Mouse (Mus musculus) cortical plate, adult 2 months (tissue): ENCODE results near the gene Akap1. TPM values are rescaled to one million over a fixed set of nuclear protein-coding genes. Genes with fewer than 3 reads are reported as not detected.

Experiments
- H3K27ac ChIP-seq: fragments of 200-500 bp; 2 replicates; pipeline ENCODE4 v1.5.1; 2012; ENCODE audit warnings: low read length, control low read depth, inconsistent platforms; ENCODE audit not compliant: insufficient read depth
- H3K4me1 ChIP-seq: fragments of 200-500 bp; 2 replicates; pipeline ENCODE4 v1.6.1; 2011; ENCODE audit warnings: low read length; ENCODE audit not compliant: control insufficient read depth, insufficient read depth
- H3K4me3 ChIP-seq: fragments of 200-500 bp; 2 replicates; pipeline ENCODE4 v1.5.1; 2011; ENCODE audit warnings: mild to moderate bottlenecking, low read length, control low read depth; ENCODE audit not compliant: insufficient read depth
- CTCF ChIP-seq: fragments of 200-500 bp; IDR thresholded peaks from 2 replicates; pipeline ENCODE4 v1.5.1; 2011; ENCODE audit warnings: mild to moderate bottlenecking, control low read depth, low read length; ENCODE audit not compliant: insufficient read depth; ENCODE audit errors: extremely low read depth
- POLR2A ChIP-seq: fragments of 200-500 bp; IDR thresholded peaks from 2 replicates; pipeline ENCODE4 v1.6.1; 2011; ENCODE audit warnings: mild to moderate bottlenecking, low read length, control low read depth; ENCODE audit not compliant: insufficient read depth; ENCODE audit errors: extremely low read depth
- polyA plus RNA-seq: library from polyadenylated mRNA; depleted of rRNA; stranded (reverse); fragments of >200 nt; gene quantifications from 2 replicates; pipeline ENCODE4 v1.2.3, GENCODE M21; 2012

The Akap1 gene
- polyA plus RNA-seq, 1 experiment = 42.3 TPM

GRCm38 (mm10) chr11:88834134-88834533 lies 30.3 kb downstream of the Akap1 start:
- no peak overlapping the region for H3K4me3 ChIP-seq
- no peaks in the 10 kb centered on the region for H3K4me1 ChIP-seq
- no peak for TF ChIP-seq CTCF
- no peak for TF ChIP-seq POLR2A
- H3K27ac ChIP-seq = no peak overlapping the region

DNA sequence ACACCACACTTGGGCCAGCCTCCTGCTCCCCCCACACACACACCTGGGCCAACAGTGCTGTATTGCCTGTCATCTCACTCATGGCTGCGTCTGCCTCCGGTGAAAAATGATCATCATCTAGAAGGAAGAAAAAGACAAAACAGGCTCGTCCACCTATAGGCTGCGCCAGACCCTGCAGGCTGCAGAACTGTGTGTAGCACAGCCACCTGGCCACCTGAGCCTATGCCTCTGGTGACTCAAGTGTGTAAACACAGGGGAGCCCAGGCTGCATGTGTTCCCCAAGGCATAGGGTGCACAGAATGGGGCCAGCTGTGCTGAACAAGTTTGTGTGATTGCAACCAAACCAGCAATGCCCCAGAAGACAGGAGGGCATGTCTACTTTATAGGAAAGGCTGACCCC lies 31.3 kb downstream of the Akap1 start:
- no peaks in the 10 kb centered on the region for H3K4me1 ChIP-seq
- H3K4me3 ChIP-seq = no peak overlapping the region
- H3K27ac ChIP-seq = no peak overlapping the region
- TF ChIP-seq POLR2A (no peak), CTCF (no peak)

- H3K4me3 ChIP-seq = no peak overlapping the region
- TF ChIP-seq POLR2A = no peak
- peak; percentile 49 for TF ChIP-seq CTCF
- H3K4me1 ChIP-seq = no peaks in the 10 kb centered on the region
- H3K27ac ChIP-seq = no peak overlapping the region
These were observed 34.1 kb downstream of the Akap1 start for GRCm38 (mm10) chr11:88830257-88830804.

- Histone ChIP-seq H3K27ac (no peak overlapping the region), H3K4me1 (no peaks in the 10 kb centered on the region), H3K4me3 (no peak overlapping the region)
- TF ChIP-seq POLR2A (no peak), CTCF (peak; percentile 40)
These were observed 35.9 kb downstream of the Akap1 start for GRCm38 (mm10) chr11:88828528-88828927.

- no peak overlapping the region for H3K4me3 ChIP-seq
- H3K27ac ChIP-seq = no peak overlapping the region
- H3K4me1 ChIP-seq = no peaks in the 10 kb centered on the region
- TF ChIP-seq CTCF (no peak), POLR2A (no peak)
These were observed 38.5 kb downstream of the Akap1 start for GRCm38 (mm10) chr11:88825909-88826308.

- Histone ChIP-seq H3K4me3 (no peak overlapping the region), H3K27ac (no peak overlapping the region), H3K4me1 (no peaks in the 10 kb centered on the region)
- TF ChIP-seq POLR2A = no peak
- TF ChIP-seq CTCF = peak; percentile 99
These were observed 41.4 kb downstream of the Akap1 start for GRCm38 (mm10) chr11:88822991-88823390.

DNA sequence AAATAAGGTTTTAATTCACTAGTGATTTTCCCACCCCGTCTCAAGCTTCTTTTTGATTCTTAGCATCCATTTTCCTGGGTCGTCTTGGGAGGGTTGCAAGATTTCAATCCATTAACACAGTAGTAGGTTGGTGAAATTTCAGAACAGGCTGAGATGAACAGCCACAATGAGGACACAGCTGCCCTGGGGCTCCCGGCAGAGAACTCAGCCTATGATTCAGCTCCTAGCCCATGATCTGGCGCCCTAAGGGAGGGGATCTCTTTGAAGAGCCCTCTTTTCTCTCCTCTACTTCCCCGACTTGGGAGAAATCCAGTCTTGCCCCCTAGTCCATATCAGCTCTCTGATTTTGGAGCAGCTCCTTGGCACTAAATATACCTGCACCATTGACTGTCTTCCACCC lies 41.9 kb downstream of the Akap1 start:
- Histone ChIP-seq H3K4me1 (no peaks in the 10 kb centered on the region), H3K27ac (no peak overlapping the region), H3K4me3 (no peak overlapping the region)
- TF ChIP-seq CTCF (no peak), POLR2A (no peak)

DNA sequence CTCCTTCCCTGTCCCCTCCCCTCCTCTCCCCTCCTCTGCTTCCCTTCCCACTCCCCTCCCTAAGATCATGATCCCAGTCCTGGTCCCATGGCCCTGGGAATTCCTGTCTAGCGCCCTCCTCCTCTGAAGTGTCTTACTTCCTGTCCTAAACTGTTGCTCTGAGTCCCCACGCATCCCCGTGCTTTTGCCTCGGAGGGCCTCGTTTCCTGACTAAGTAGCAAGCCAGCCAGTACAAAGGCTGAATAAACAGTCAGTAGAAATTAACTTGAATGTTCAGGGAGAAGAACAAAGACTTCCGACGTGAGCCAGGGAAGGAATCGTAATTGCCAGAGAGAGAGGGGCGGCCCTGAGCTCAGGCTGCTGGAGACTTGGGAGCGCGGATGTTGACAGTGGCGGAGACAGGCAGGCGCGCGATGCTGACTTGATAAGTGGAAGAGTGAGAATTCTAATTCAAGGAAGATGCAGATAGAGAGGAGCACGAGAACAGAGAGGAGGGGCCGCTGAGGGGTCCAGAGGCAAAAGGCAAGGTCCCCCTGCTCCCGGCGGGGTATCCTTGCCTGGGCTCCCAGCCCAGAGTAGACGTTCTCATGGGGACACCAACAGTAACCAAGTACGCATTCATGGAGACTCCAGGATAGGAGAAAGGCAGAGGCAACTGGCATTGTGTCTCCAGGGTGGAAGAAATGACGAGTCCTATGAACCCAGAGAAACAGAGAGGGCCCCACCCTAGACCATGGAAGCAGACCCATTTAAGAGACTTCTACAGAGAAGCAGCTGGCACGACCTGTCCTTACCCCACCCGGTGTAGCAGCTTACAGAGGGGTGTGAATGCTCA lies 43.4 kb downstream of the Akap1 start:
- Histone ChIP-seq H3K27ac (no peak overlapping the region), H3K4me3 (no peak overlapping the region), H3K4me1 (no peaks in the 10 kb centered on the region)
- TF ChIP-seq CTCF = no peak
- TF ChIP-seq POLR2A = no peak

- no peak overlapping the region for H3K4me3 ChIP-seq
- TF ChIP-seq CTCF = no peak
- TF ChIP-seq POLR2A = no peak
- no peak overlapping the region for H3K27ac ChIP-seq
- no peaks in the 10 kb centered on the region for H3K4me1 ChIP-seq
These were observed 44.1 kb downstream of the Akap1 start for GRCm38 (mm10) chr11:88820253-88820652.

GRCm38 (mm10) chr11:88817061-88817460 lies 47.3 kb downstream of the Akap1 start:
- TF ChIP-seq POLR2A = no peak
- TF ChIP-seq CTCF = no peak
- no peaks in the 10 kb centered on the region for H3K4me1 ChIP-seq
- H3K27ac ChIP-seq = no peak overlapping the region
- no peak overlapping the region for H3K4me3 ChIP-seq
